Mouse (Mus musculus) left cerebral cortex, adult 11 months (tissue): ENCODE measurements at regions not wholly inside any gene's neighbourhood (a gene's known extent, or its start where the extent isn't known, plus 50 kb on each side); places are given as distances from the start of the nearest gene placed in this dataset.

Source experiments
- DNase-seq: peaks from one replicate; pipeline ENCODE4 v3.0.0; 2022; ENCODE audit warnings: low spot score

DNA sequence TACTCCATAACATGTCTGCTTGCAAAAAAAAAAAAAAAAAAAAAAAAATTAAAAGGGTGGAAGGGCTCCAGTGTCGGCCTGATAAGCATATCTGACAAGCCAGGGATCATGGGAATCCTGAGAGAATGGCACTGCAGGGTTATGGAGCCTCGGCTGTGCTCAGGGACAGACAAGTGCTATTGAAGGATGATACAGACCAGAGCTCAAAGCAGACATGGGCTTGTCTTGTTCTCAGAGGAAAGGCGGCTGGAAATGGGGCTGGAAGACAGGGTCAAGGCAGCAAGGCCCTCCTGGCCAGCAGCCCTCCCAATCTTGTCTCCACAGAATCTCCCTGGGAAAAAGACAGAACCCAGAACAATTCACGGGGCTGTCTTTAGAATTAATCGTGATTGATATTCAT lies 449.0 kb downstream of the Insc start:
- no peak for DNase-seq

DNA sequence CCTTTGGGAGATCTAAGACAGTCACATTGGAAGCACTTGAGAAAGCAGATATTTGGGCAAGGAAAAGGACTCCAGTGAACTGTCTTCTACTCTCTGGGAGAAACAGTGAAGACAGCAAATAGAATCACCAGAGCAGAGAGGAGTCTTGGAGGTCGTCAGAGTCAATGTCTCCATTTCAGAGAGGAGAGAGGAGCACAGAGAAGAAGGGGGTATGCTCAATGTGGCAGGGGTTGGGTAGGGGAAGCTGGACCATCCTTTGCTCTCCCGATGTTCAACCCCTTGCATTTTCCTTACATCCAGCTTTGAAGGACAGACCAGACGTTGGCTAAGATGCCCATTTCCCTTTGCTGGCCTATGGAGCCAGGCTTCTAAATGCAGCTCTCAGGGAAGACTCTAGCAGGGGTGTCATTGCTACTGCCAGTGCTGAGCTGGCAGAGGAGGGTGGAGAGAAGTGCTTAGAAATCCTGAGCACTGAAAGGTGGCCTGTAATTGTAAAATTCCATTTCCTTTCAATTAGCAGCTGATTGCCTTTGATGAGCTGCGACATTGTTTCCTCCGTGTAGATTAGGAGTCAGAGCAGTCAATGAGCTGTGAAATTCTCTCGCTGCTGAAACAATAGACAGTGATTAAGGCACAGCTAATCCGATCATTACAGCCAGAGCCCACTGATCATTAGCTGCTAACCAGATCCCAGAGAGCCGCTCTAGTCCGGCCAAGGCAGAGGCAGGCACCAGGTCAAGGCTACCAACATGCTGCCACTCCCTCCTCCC lies 449.7 kb downstream of the Insc start:
- DNase-seq, result no peak

DNA sequence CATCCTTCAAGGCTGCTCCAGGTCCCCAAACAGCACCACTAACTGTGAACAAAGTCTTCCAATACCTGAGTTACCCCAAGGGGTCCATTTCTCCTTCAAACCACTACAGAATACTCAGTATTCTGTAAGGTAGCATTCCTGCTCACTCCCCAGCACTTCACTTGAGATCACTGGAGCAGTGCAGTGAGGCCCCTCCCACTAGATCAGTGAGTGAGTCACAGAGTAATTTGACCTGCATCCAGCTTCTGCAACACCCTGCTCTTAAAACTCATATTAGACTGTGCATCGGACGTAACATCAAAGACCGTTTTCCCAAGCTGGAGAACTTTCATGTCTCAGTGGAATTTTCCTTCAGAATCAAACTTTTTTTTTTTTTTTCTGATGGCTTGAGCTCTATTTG lies 461.4 kb downstream of the Insc start:
- no peak for DNase-seq

DNA sequence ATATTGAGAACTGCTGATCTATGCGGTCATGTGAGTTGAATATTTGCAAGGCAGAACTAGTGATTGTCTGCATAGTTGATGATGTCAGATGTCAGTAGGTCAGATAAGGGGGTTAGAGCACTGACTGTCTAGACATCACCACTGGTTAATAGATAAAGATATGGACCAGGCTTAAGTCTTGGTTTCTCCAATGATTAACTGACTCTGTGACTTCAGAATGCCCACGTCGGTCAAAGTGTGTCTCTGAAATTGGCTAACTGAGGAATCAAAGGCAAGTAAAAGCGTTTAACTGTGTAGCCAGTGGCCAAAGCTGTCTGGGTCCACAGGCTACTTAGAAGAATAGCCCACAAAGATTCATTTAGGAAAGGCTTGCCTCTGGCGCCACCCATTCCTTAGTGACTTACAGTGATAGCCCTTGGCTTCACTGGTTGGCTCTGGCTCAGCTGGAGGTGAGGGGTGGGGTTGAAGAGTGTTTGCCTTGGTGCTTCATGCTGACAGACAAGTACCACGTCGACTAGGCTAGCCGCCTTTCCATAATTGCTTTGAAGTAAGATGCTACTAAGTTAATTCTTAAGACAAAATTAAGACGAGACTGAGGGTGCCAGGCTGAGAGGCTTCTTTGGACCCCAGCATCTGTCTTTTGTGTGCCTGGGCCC lies 463.1 kb downstream of the Insc start:
- no peak for DNase-seq

DNA sequence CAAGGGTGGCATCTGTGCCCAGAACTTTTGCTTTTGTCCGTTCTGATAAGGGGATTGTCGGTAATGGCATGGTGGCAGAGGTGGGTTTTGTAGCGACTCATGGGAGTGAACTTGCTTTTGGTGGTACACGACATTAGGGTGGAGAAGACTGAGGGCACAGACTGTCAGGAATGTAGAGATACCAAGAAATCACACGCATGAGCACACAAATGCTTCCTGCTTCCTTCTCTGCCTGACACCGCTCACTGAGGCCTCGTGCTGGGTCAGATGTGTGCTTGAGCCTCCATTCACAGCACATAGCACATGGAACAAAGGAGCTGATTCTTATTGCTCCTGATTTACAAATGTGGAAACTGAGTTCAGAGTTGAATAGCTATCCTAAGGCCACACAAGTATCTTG lies 465.3 kb downstream of the Insc start:
- no peak for DNase-seq

DNA sequence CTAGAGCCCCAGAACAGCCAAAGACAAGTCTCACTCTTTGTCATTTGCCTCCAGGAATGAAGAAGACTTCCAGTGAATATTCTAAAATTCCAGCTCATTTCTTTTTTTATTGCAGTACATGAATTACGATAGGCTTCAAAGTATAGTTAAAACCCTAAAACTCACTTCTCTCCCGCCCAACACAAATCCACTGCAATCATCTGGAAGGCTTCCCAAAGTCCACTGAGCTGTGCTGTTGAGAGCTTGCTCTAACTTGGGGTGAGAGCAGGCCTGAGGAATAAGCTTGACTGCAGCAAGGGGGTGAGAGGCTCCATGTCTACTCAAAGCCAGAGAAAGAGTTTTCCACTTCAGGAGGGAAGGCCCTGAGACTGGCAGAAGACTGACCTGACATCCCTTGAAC lies 466.5 kb downstream of the Insc start:
- DNase-seq, result no peak

DNA sequence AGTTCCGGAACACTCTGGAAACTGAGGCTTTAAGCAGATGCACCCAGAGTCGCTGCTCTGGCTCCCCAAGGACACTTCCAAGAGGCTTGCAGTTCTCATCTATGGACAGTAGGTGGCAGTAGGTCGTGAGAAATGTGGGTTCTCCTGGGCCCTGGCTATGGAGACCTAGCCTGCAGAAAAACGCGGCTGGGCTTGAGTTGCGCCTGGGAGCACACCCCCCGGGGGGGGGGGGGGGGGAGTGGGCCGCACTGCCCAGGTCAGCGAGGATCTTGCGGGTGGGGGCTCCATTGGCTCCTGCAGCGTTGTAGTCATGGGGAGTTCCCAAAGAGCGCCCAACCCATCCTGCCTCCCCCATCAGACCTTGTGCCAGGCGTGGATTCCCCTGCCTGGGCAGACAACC lies 473.3 kb downstream of the Insc start:
- peak; percentile 63 for DNase-seq

DNA sequence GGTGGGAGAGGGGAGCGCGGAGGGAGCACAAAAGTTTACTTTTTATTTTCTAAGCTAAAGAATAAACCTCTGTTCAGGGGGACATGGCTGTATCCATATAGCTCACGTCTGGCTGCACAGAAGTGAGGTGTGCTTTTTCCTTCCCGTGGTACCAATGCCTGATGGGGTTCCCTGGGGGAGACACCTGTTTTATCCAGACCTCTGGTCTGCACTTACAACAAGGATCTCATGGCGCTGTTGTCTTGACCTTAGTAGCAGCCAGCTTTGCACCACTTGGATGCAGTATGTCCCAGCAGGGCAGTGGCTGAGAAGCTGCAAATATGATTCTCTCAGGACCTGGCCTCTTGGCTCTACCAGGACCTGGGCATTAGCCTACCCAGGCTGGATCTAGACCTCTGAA lies 473.8 kb downstream of the Insc start:
- DNase-seq, result no peak

DNA sequence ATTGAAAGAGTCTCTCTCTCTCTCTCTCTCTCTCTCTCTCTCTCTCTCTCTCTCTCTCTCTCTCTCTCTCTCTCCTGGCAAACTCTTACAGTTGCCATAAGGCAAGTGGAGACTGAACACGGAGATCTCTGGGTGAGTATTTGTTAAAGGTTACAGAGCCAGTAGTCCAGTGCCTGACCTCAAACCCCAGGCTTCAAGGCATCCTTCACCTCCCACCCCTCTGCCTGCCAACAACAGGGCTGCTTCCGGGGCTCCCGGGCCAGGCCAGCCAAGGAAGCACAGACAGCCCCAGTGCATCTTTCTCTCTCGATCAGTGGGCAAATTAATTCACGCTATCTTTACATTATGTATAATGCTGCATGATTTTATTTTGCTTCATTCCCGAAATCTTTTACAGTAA lies 474.2 kb downstream of the Insc start:
- no peak for DNase-seq

DNA sequence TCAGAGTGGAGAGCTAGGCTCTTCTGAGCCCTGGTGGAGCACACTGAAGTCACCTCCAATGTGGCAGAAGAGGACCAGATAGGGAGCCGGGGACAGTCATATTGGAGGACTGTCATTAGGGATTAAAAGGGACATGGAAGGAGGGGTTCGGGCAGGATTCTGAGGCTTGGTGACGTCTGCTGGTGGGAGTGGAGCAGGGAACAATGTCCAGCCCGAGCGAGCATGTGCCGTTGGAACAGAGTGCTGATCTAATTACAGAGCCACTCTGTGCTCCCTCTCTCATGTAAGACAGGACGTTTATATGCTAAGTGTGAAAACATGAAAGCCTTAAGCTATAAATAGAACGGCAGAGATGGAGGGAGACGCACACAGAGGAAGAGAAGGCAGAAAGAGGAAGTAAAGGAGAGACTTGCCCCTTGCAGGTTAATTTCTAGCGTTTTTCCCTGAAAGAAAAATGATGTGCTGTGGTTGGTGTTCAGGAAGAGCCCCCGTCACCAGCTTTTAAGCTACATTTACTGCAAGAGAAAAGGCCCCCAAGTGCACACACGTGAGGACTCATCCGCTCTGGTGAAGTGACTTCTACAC lies 475.2 kb downstream of the Insc start:
- DNase-seq, result no peak

DNA sequence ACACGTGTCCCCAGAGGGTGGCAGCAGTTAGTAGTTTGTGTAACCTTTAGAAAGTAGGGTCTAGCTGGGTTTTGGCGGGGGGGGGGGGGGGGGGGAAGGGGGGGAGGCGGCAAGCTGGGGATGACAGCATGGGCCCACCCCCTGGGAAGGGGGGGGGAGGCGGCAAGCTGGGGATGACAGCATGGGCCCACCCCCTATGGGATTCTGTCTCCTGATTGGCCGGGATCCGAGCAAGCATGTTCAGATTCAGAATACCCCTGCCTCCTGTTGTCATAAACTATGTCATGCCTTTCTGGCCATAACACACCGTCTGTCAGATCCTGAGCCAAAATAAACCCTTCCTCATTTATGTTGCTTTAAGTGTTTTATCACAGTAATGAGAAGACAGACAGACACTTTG lies 479.1 kb downstream of the Insc start:
- no peak for DNase-seq

DNA sequence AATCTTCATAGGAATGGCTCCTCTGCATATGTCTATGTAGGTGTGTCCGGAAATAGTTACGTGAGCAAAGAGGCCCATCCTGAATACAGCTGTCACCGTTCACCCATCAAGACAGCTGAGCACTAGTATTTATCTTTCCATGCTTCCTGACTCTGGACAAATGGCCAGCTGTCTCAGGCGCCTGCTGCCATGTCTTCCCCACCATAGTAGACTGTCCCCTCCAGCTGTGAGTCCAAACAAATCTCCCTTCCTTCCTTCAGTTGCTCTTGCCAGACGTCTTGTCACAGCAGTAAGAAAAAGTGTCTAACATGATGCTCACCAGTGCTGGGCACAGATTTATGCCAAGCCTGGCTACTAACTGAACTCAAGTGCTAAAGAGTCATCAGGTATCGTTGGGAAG lies 487.0 kb downstream of the Insc start:
- no peak for DNase-seq

DNA sequence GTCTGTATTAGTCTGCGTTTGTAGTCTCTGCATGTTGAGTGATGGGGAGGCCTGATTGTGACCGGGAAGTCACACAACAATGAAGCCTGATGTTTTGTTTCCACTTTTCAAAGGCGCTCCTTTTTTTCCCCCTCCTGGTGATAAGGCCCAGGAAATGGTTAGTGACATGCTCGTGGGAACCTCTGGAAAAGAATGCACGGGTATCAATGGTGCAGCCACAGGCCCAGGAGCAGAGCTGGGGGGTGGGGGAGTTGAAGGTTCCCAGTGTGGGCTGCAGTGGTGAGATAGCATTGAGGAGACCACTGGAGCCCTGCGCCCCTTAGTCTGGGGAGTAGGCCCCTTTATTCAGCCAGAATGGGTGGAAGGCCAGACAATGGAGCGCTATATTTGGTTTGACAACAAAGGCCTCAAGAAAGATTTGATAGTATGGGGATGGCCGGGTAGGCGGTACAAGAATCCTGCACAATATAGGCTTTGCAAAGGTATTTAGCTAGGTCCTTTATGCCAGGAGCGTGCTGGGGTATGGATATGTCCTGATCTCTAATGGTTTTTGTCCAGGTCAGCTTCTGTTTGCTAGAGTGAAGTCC lies 490.4 kb downstream of the Insc start:
- DNase-seq, result no peak

DNA sequence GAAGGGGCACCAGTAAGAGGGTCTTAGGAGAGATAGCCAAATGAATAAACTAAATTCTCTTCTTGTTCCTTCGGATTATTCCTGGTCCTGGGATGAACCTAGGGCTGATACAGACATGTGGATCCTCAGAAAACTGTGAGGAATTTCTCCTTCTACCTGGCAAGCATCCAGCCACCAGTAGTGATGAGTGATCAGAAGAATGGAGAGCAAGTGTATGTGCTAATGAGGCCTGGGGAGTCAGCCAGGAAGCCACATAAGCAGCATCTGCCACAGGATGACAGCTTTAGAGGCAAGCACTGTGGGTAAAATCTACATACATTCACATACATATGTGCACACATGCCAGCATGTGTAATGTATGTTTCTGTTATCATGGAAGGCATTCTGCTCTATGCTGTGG lies 493.6 kb downstream of the Insc start:
- DNase-seq, result no peak

DNA sequence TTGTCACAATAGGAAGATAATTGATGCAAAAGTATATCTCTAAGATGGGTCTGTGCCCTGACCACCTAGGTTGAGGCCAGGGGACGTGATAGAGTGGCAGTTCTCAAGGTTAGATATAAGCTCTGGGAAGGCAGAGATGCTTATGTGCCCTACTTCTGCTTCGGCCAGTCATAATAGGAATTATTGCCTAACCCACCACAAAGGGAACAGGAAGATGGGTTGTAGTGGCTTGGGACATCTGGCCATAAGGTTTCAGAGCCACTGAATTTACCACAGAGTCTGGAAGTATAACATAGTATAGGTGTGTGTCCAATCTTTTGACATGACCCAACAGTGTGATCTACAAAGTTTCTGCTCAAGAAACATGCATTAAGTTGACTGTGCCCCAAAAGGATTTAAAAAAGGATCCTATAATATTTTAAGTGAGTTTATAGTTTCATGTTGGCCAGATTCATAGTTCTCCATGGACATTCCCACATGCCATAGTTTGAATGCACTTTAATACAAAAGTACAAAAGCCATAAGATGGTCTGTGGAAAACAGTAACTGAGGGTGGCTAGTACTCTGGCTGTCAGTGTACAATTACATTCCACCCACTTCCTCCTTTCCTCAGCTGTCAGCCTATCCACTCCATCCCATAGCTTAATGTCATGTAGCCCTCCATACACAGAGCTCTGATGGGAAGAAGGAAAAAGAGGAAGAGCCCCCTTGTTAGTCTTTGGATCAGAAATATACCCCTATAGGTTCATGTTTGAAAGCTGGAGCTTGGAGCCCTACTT lies 508.3 kb downstream of the Insc start:
- DNase-seq, result no peak

DNA sequence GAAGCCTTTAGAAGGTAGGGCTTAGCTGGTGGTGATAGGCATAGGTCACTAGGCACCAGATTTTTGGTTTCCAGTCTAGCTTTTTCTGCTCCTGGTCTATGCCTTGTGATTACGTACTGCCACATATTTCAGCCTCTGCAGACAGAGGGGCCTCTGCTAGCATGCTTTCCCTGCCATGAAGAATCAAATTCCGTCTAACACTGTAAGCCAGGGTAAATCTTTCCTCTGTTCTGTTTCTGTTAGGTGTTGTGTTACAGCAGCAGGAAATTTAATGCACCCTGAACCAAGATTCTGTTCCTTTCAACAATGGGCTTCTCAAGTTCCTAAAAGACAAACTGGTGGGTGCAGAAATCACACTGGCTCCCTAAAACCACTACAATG lies 508.9 kb downstream of the Insc start:
- no peak for DNase-seq

DNA sequence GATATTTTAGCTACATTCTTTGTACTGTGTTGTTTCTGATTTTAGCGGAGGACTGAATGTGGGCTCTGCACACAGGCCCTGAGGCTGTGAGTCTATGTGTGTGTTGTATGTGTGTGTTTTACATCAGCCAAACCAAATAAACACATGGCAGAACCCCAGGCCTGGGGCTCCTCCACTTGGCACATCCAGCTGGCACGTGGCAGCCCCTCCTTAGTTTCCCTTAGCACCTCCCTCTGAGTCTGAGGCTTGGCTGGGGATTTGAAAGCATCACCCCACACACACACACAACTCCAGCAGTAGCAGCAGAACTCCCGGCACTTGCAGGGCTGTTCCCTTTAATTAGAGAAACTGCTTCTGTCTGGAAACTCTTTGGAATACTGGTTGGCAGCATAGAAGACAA lies 515.1 kb downstream of the Insc start:
- no peak for DNase-seq

DNA sequence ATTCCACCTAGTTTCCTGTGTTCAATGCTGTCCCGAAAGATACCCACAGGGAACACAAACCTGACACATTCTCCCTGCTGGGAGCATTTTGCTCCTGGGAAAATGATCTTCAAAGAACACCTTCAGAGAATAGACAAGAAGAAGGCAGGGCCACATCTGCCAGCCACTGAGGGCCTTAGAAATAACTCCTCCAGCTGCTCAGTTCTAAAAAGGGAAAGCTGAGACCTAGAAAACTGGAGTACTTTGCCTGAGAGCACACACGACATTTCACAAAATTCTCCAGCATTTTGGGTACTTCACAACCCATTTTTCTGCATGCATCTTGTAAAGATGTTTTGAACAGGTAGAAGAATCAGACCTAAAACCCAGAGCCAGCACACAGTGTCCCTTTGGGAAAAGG lies 519.6 kb downstream of the Insc start:
- peak; percentile 1 for DNase-seq

DNA sequence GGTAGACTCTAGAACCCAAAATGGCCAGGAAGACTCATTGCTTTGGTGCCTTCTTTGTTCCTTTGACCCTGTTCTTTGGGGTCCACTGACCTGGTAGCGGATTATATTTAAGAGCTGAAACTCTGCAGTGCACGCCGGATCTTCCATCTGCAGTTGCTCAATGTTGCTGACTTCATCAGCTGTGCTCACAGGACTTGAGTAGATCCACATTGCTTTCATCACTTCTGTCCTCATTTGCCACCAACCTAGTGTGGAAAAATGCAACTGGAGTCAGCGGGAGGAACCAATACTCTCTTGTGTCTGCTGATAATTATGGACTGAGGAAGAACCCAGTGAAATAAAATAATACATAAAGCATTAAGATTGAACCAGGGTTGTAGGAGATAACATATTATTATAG lies 522.6 kb downstream of the Insc start:
- DNase-seq, result no peak

DNA sequence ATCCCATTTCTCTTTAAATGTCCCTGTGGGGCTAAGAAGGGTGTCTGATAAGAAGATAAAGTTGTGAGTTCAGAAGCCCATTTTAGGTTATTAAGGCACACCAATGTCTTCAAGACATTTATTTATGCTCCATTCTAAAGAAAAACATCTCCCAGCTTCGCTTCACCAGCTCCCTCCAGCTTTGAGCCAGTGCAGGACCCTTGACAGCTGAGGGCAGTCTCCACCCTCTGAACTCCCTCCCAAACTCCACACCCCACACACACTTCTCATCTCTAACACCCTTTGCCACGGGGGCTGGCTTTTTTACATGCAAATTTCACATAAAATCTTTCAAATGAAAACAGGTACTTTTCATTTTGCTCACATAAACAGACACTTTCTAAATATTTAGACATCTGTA lies 527.3 kb downstream of the Insc start:
- DNase-seq, result no peak

DNA sequence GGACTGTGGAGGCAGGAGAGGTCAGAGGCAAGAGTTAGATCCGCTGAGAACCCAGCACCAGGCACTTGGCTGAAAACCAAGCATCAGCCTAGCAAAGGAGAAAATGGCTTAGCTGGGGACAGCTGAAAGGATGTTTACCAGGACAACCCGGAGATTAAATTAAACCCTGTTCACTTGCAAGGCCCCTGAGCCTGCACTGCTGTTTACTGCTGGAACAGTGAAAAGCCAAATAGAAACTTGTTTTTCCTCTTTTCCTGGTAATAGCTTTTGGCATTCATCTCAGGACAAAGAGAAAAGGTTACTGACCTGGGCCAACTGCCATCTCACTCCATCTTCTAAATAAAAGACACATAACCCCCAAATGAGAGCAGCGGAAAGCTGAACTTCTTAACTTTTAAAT lies 531.3 kb downstream of the Insc start:
- no peak for DNase-seq

DNA sequence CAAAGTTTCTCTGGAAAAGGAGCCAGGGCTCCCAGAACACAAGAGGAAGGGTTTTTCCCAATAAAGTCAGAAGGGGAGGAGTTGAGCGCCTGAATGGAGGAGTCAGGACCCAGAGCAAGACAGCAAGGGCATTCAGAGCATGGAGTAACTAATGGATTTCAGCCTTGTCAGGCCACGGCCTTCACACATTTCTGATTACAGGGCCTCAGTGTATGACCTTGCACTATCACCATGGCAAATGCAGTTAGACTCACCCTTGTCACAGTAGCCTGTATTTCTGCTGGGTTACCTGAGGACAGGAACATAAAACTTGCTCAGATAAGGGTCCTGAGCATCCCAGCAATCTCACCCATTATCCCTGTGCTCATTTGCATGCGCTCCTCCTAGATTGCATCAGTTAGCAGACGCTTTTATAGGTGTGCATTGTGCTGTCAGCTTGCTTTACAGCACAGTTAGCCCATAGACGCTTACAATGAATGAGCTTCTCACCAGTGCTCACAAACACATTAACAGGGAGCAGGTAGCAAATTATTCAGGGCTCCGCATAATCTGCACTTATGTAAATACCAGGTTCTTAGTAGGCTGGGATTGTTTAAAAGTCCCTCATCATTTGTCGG lies 547.4 kb downstream of the Insc start:
- no peak for DNase-seq
